Mouse (Mus musculus) neural tube, embryonic 13.5 days (tissue): ENCODE results near the gene Vamp1. TPM values are rescaled to one million over a fixed set of nuclear protein-coding genes. Genes with fewer than 3 reads are reported as not detected.
"Not testable (repeated sequence)": the region's sequence is repeated elsewhere in the genome, so short reads cannot be mapped to it uniquely, and the experiment has no call there.

Source experiments
- ATAC-seq: fragments of 200-750 bp; cut with Nextera tagmentation; 2 replicates; pipeline ENCODE4 v1.8.0; 2017; ENCODE audit warnings: low read depth, mild to moderate bottlenecking, moderate TSS enrichment, moderate library complexity
- H3K27ac ChIP-seq: fragments of 300-500 bp; sonication (generic); replicated peaks from 2 replicates; pipeline ENCODE4 v1.5.1; 2015; ENCODE audit warnings: moderate library complexity, mild to moderate bottlenecking, inconsistent platforms
- H3K27me3 ChIP-seq: fragments of 300-500 bp; sonication (generic); 2 replicates; pipeline ENCODE4 v1.6.1; 2015; ENCODE audit warnings: mild to moderate bottlenecking, inconsistent platforms
- H3K36me3 ChIP-seq: fragments of 300-500 bp; sonication (generic); 2 replicates; pipeline ENCODE4 v1.6.1; 2015; ENCODE audit warnings: mild to moderate bottlenecking, inconsistent platforms
- H3K4me1 ChIP-seq: fragments of 300-500 bp; sonication (generic); replicated peaks from 2 replicates; pipeline ENCODE4 v1.6.1; 2015; ENCODE audit warnings: inconsistent platforms
- H3K4me2 ChIP-seq: fragments of 300-500 bp; sonication (generic); 2 replicates; pipeline ENCODE4 v1.6.1; 2015; ENCODE audit warnings: inconsistent platforms, mild to moderate bottlenecking, moderate library complexity
- H3K4me3 ChIP-seq: fragments of 300-500 bp; sonication (generic); 2 replicates; pipeline ENCODE4 v1.5.1; 2015; ENCODE audit warnings: mild to moderate bottlenecking, inconsistent platforms
- H3K9ac ChIP-seq: fragments of 300-500 bp; sonication (generic); 2 replicates; pipeline ENCODE4 v1.6.1; 2015; ENCODE audit warnings: moderate library complexity, mild to moderate bottlenecking, inconsistent platforms
- H3K9me3 ChIP-seq: fragments of 300-500 bp; sonication (generic); 2 replicates; pipeline ENCODE4 v1.6.1; 2016; ENCODE audit warnings: inconsistent platforms
- WGBS: fragments of 180-500 bp; shearing (Covaris S2); methylation state at CpG from one replicate; pipeline ENCODE4 v1.1.7; 2015; 5-methylcytosine and 5-hydroxymethylcytosine counted together
- polyA plus RNA-seq: library from polyadenylated mRNA; unstranded; fragments of >200 nt; fragmentation: Nextera tagmentation; extraction: Ambion mirVana; gene quantifications from 2 replicates; pipeline ENCODE4 v1.2.1, GENCODE M21; 2015

The Vamp1 gene
- polyA plus RNA-seq, 1 experiment from 2014 or later = 16.2 TPM

DNA sequence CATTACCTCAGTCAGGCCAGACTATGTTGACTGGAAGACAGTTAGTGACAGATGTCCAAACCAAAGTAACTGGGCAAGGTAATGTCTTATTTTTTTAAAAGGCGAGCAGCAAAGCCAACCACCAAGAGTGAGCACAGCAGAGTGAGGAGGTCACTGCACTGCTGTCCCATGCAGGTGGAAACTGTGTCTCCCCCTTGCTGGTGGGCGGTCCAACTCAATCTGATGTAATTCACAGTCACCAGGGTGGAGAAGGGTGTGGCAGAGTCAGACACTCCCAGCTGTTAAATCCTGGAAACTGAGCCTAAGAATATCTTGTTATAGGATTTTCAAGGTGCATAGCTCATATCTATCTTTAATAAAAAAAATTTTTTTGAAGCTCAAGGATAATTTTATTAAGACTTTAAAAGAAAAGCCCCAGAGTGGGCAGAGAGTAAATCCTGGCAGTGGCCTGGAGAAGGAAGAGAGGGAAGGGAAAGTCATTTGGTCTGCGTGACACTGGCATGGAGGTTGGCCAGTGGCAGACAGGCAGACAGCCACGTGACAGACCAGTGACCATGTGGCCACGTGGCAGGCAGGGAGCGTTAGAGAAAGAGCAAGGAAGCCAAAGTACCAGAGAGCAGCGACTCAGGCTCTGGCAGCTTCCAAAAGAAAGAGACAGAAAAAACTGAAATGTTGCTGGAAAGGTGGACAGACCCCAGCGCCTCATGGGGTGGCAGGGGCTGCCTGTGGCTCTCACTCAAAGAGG, 41.0 kb downstream of the Vamp1 start:
- WGBS = 82% methylated on average over 8 of the region's 8 CpGs
- Histone ChIP-seq H3K4me3 (no peak overlapping the region), H3K4me2 (no peak overlapping the region), H3K4me1 (no peaks in the 10 kb centered on the region), H3K9me3 (0 out of 2 replicates have a peak, but pooled peaks cover 4% of the 10 kb centered on the region), H3K27me3 (no peaks in the 10 kb centered on the region), H3K36me3 (no peaks in the 10 kb centered on the region), H3K9ac (no peak overlapping the region), H3K27ac (no peak overlapping the region)
- ATAC-seq = no peak

DNA sequence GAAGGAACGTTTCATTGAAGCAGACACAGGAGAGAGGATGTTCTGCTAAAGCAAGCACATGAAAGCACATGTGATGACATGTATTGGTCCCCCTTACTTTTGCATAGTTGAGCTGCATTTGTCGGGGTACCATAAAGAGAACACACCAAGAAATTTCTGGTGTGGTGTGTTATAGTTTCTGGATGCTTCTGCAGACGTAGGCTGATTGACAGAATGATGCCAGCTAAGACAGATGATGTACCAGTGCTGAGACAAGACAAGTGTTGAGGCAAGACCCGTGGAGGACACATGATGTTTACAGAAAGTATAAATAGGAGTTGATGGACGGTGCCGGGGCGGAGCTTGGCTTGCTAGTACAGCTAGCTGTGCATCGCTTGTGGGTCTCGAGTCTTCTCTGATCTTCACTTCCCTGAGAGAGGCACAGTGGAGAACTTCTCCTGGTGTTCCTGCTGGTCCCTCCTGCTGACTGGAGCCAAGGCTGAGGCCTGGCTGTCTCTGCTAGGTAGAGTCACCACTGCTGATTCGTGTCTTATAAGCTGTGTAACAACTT, 44.7 kb downstream of the Vamp1 start:
- no peak for ATAC-seq
- Histone ChIP-seq H3K27me3 (no peaks in the 10 kb centered on the region), H3K9me3 (no peaks in the 10 kb centered on the region), H3K9ac (no peak overlapping the region), H3K4me2 (no peak overlapping the region), H3K27ac (no peak overlapping the region), H3K36me3 (no peaks in the 10 kb centered on the region), H3K4me1 (no peaks in the 10 kb centered on the region), H3K4me3 (no peak overlapping the region)
- 86% methylated on average over 10 of the region's 10 CpGs for WGBS

DNA sequence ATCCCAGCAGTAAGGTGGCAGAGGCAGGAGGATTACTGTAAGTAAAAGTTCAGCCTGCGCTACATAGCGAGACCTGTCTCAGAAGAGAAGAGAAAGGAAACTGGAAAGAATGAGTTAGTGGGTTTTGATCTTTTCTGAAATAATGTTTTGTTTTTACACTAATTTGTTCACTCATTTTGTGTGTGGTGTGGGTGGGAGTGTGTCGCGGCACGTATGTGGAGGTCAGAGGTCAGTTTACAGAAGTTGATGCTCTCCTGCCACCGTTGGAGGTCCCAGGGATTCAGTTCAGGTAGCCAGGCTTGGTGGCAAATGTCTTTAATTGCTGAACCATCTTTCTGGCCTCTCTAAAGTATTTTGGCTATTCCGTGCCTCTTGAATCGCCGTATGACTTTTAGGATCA, 48.9 kb downstream of the Vamp1 start:
- Histone ChIP-seq H3K9ac (no peak overlapping the region), H3K9me3 (no peaks in the 10 kb centered on the region), H3K4me1 (no peaks in the 10 kb centered on the region), H3K27ac (no peak overlapping the region), H3K4me3 (no peak overlapping the region), H3K4me2 (no peak overlapping the region), H3K36me3 (no peaks in the 10 kb centered on the region), H3K27me3 (no peaks in the 10 kb centered on the region)
- ATAC-seq = no peak
- WGBS = 89% methylated on average over 9 of the region's 9 CpGs

DNA sequence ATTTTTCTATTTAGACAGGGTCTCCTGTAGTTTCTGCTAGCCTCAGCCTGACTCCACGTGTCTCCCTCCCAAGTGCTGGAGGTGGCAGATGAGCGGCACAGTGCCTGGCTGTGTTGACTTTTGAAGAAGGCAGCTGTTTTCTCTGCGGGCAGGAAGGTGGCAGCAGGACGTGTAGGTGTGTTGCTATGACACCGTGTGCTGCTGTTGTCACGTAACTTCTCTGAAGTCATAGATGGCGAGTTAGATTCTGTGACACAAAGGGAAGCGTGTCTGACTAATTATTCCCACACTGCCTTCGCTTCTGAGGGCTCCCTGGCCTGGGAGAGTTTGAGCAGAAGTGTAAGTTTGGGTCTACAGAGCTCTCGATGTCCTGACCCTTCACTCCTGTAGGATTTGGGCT, 49.9 kb downstream of the Vamp1 start:
- H3K4me3 ChIP-seq = no peak overlapping the region
- ATAC-seq = no peak
- no peaks in the 10 kb centered on the region for H3K36me3 ChIP-seq
- no peaks in the 10 kb centered on the region for H3K9me3 ChIP-seq
- no peak overlapping the region for H3K4me2 ChIP-seq
- H3K27me3 ChIP-seq = no peaks in the 10 kb centered on the region
- H3K4me1 ChIP-seq = no peaks in the 10 kb centered on the region
- no peak overlapping the region for H3K9ac ChIP-seq
- no peak overlapping the region for H3K27ac ChIP-seq
- 52% methylated on average over 10 of the region's 10 CpGs for WGBS

DNA sequence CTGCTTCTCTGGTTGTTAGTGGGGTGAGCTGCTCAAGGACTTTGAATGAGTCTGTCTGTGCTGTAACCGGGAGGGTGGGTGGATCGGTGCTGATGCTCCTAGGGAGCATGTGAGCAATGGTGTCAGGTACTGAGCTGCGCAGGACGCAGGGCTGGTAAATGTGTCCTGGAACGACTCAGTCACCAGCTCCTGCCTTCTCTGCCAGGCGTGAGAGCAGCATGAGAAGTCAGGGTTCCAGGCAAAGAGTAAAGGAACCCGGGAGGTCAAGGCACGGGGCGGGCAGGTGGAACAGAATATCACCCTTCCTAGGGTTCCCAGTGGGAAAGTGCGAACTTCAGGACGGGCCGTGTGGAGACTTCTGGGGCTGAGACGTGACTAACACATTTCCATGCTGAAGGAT, 50.7 kb downstream of the Vamp1 start:
- no peak for ATAC-seq
- 81% methylated on average over 13 of the region's 13 CpGs for WGBS
- no peak overlapping the region for H3K4me3 ChIP-seq
- no peaks in the 10 kb centered on the region for H3K4me1 ChIP-seq
- no peaks in the 10 kb centered on the region for H3K9me3 ChIP-seq
- H3K36me3 ChIP-seq = no peaks in the 10 kb centered on the region
- no peaks in the 10 kb centered on the region for H3K27me3 ChIP-seq
- H3K4me2 ChIP-seq = no peak overlapping the region
- no peak overlapping the region for H3K9ac ChIP-seq
- no peak overlapping the region for H3K27ac ChIP-seq

DNA sequence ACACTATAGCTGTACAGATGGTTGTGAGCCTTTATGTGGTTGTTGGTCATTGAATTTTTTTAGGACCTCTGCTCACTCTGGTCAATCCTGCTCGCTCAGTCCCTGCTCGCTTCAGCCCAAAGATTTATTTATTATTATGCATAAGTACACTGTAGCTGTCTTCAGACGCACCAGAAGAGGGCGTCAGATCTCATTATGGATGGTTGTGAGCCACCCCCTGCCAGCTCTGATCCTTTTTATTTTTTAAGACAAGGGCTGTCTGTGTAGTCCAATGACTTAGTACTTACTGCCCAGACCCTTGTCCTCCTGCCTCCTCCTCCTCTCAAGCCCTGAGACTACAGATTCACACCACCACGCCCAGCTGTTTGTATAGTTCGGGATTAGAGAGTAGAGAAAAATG, 51.2 kb downstream of the Vamp1 start:
- not testable (repeated sequence) for H3K27ac ChIP-seq, H3K9me3 ChIP-seq, H3K4me3 ChIP-seq, H3K27me3 ChIP-seq, H3K4me2 ChIP-seq, ATAC-seq, H3K9ac ChIP-seq, H3K36me3 ChIP-seq, H3K4me1 ChIP-seq
- 61% methylated on average over 6 of the region's 6 CpGs for WGBS

DNA sequence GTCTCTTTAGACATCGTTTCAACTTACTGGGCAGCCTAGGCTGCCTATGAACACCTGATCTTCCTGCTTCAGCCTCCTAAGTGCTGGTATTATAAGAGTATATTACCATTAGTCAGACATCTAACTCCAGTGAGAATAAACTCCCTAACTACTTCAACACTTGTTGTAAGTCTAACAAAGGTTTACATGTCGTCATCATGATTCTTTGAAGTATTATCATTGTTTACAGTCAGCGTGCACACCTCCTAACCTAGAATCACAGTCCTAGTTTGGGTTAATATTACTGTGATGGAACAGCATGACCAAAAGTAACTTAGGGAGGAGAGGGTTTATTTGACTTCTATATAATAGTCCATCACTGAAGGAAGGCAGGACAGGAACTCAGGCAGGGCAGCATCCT, 52.1 kb downstream of the Vamp1 start:
- Histone ChIP-seq H3K9ac (no peak overlapping the region), H3K4me2 (no peak overlapping the region)
- 79% methylated on average over 3 of the region's 3 CpGs for WGBS

DNA sequence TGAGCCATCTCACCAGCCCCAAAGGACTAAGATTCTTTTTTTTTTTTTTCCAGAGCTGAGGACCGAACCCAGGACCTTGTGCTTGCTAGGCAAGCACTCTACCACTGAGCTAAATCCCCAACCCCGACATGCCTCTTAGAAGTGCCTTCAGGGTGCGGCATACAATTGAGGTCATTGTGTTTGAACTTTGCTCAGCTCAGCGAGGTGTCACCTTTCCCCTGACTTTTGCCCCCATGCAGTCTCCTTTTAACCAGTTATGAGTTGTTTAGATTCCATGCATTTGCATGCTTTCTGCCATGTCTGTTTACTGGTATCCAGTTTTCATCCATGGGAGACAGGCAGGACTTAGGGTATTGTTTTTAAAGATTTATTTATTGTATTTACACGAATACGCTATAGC, 53.4 kb downstream of the Vamp1 start:
- peaks cover 4% of the 10 kb centered on the region for H3K4me1 ChIP-seq
- H3K27me3 ChIP-seq = no peaks in the 10 kb centered on the region
- H3K9ac ChIP-seq = no peak overlapping the region
- H3K36me3 ChIP-seq = no peaks in the 10 kb centered on the region
- no peak overlapping the region for H3K4me3 ChIP-seq
- no peaks in the 10 kb centered on the region for H3K9me3 ChIP-seq
- no peak overlapping the region for H3K27ac ChIP-seq
- H3K4me2 ChIP-seq = no peak overlapping the region
- WGBS = 55% methylated on average over 6 of the region's 6 CpGs
- no peak for ATAC-seq

More for the DNA sequence above, 52.1 kb downstream of the Vamp1 start:
- no peaks in the 10 kb centered on the region for H3K9me3 ChIP-seq
- H3K4me3 ChIP-seq = no peak overlapping the region
- H3K4me1 ChIP-seq = peaks cover 4% of the 10 kb centered on the region
- no peaks in the 10 kb centered on the region for H3K36me3 ChIP-seq
- no peak overlapping the region for H3K27ac ChIP-seq
- no peaks in the 10 kb centered on the region for H3K27me3 ChIP-seq
- ATAC-seq = no peak

DNA sequence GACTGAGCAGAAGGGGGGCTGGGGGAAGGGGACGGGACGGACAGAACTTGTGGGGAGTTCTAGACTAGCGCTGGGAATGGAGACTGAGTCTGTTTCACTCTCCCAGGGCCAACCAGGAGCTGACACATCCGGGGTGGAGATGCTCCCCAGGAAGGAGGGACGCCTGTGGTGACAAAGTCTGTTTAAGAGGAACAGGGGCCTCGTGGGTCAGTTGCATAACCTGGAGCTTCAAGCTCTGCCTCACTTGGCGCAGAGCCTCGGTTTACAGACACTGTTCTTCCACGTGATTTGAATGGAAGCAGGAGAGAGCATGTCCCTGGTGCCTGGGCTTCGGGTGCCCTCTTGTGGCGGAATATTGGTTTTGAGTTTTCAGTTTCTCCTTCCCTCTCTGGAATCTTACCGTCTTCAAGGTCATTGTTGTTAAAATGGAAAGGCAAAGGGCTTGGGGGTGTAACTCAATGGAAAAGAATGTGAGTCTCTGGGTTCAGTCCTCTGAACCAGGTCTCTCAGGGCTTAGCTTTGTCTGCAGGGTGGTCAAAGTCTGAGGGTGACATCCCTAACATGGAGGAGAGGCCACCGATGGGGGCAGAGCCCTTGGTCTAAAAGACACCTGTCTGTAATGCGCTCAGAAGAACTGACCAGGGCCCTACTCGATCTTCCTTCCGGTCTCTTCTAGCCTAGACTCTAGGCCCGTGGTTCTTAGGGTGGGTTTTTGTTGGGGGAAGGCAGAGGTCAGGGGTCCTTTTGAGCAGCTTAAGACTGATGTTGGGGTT, 56.3 kb downstream of the Vamp1 start:
- H3K9me3 ChIP-seq = no peaks in the 10 kb centered on the region
- H3K4me1 ChIP-seq = peaks cover 4% of the 10 kb centered on the region
- no peaks in the 10 kb centered on the region for H3K27me3 ChIP-seq
- H3K36me3 ChIP-seq = no peaks in the 10 kb centered on the region
- ATAC-seq = peak; percentile 89
- H3K4me3 ChIP-seq = no peak overlapping the region
- H3K27ac ChIP-seq = no peak overlapping the region
- 22% methylated on average over 17 of the region's 17 CpGs for WGBS
- H3K4me2 ChIP-seq = peak overlapping the region; percentile 43
- 0 out of 2 replicates have a peak overlapping the region, but pooled peaks have one; percentile 52 for H3K9ac ChIP-seq

DNA sequence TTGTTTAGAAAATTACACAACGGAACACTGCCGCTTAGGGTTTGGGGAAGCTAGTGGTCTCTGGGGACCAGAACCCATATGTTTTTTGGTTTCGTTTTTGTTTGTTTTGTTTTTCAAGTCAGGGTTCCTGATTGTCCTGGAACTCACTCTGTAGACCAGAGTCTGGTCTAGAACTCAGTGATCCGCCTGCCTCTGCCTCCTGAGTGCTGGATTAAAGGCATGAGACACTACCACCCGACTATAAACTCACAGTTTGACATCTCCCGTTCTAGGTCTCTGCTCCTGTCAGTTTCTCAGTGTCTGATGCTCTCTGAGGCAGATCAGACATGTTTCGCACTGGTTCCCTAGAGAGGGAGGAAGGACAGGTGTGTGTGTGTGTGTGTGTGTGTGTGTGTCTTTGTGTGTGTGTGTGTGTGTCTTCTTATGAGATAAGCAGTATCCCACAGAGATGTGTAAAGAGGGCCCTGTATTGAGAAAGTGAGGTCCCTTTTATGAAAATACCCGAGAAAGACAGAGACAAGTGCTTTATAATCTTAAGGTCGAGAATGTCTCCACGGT, 57.0 kb downstream of the Vamp1 start:
- H3K4me2 ChIP-seq = no peak overlapping the region
- no peaks in the 10 kb centered on the region for H3K36me3 ChIP-seq
- H3K27me3 ChIP-seq = no peaks in the 10 kb centered on the region
- H3K9me3 ChIP-seq = no peaks in the 10 kb centered on the region
- 78% methylated on average over 10 of the region's 10 CpGs for WGBS
- peaks cover 4% of the 10 kb centered on the region for H3K4me1 ChIP-seq
- ATAC-seq = no peak
- no peak overlapping the region for H3K9ac ChIP-seq
- no peak overlapping the region for H3K27ac ChIP-seq
- no peak overlapping the region for H3K4me3 ChIP-seq

DNA sequence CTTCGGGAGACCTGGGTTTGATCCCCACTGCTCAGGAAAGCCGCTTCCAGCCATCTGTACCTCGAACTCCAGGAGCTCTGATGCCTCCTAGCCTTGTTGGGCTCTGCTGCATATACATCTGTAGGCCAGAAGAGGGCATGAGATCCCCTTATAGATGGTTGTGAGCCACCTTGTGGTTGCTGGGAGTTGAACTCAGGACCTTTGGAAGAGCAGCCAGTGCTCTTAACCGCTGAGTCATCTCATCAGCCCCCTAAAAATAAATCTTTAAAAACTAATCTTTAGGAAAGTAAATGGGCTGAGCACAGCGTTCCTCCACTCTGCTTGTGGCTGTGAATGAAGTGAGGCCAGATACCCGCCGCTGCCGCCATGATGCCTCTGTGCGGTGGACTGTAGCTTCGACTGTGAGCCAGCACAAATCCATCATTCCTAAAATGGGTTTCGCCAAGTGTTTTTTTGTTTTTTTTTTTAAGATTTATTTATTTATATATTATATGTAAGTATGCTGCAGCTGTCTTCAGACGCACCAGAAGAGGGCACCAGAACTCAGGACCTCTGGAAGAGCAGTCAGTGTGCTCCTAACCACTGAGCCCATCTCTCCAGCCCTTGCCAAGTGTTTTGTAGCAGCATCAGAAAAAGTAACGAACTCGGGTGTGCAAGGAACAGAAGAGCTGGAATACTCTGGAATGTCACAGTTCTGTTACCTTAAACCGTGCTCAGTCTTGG, 59.7 kb downstream of the Vamp1 start:
- no peak overlapping the region for H3K4me2 ChIP-seq
- ATAC-seq = no peak
- no peak overlapping the region for H3K4me3 ChIP-seq
- no peaks in the 10 kb centered on the region for H3K36me3 ChIP-seq
- H3K9me3 ChIP-seq = no peaks in the 10 kb centered on the region
- no peaks in the 10 kb centered on the region for H3K27me3 ChIP-seq
- no peak overlapping the region for H3K9ac ChIP-seq
- WGBS = 63% methylated on average over 15 of the region's 15 CpGs
- no peak overlapping the region for H3K27ac ChIP-seq
- H3K4me1 ChIP-seq = peaks cover 4% of the 10 kb centered on the region

DNA sequence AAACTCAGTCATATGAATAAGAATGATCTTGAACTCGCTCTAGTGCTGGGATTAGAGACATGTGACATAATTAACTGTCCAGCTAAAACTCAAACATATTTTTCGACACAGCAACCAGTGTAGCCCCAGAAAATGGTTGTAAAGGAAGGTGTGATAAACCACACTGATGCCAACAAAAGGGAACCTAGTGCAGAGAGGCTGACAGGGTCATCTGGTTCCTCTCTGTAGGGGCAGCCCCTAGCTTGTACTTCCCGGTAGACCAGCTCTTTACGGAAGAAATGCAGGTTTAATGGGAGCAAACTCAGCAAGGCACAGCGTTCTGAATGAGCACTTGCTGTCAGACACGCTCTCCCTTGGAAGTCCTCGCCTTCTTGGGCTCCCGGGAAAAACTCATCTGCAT, 64.4 kb downstream of the Vamp1 start:
- WGBS = 54% methylated on average over 8 of the region's 8 CpGs

More for the DNA sequence above, 64.4 kb downstream of the Vamp1 start:
- Histone ChIP-seq H3K27ac (no peak overlapping the region), H3K9me3 (no peaks in the 10 kb centered on the region), H3K36me3 (no peaks in the 10 kb centered on the region), H3K4me2 (no peak overlapping the region), H3K27me3 (no peaks in the 10 kb centered on the region), H3K9ac (no peak overlapping the region), H3K4me3 (no peak overlapping the region), H3K4me1 (no peaks in the 10 kb centered on the region)
- no peak for ATAC-seq
